Mouse (Mus musculus) kidney, postnatal 0 days (tissue): Measurements from ENCODE around the gene Kcnk2. TPM values are rescaled to one million over a fixed set of nuclear protein-coding genes. Genes with fewer than 3 reads are reported as not detected.

Experiments used
- ATAC-seq: fragments of 200-750 bp; cut with Nextera tagmentation; replicated peaks from 2 replicates; pipeline ENCODE4 v1.8.0; 2017; ENCODE audit warnings: low read depth, moderate number of reproducible peaks, moderate TSS enrichment, moderate library complexity; ENCODE audit not compliant: low FRiP score
- DNase-seq: peaks from one replicate; pipeline ENCODE4 v3.0.0-alpha.2; 2016; ENCODE audit warnings: low spot score
- H3K27ac ChIP-seq: fragments of 300-500 bp; sonication (generic); 2 replicates; pipeline ENCODE4 v1.5.1; 2014; ENCODE audit warnings: mild to moderate bottlenecking
- H3K27me3 ChIP-seq: fragments of 300-500 bp; sonication (generic); 2 replicates; pipeline ENCODE4 v1.6.1; 2014; ENCODE audit warnings: low read length, mixed read lengths; ENCODE audit not compliant: insufficient read depth
- H3K36me3 ChIP-seq: fragments of 300-500 bp; sonication (generic); 2 replicates; pipeline ENCODE4 v1.6.1; 2014; ENCODE audit warnings: low read length, mixed read lengths; ENCODE audit not compliant: insufficient read depth
- H3K4me1 ChIP-seq: fragments of 300-500 bp; sonication (generic); replicated peaks from 2 replicates; pipeline ENCODE4 v1.6.1; 2014; ENCODE audit warnings: antibody characterized with exemption, low read length, mixed read lengths; ENCODE audit not compliant: insufficient read depth
- H3K4me2 ChIP-seq: fragments of 300-500 bp; sonication (generic); 2 replicates; pipeline ENCODE4 v1.6.1; 2014; ENCODE audit warnings: mild to moderate bottlenecking, low read length, moderate library complexity, mixed read lengths
- H3K4me3 ChIP-seq: fragments of 300-500 bp; sonication (generic); replicated peaks from 2 replicates; pipeline ENCODE4 v1.5.1; 2014; ENCODE audit warnings: low read depth, low read length
- H3K9ac ChIP-seq: fragments of 300-500 bp; sonication (generic); 2 replicates; pipeline ENCODE4 v1.6.1; 2014; ENCODE audit warnings: low read depth, low read length
- H3K9me3 ChIP-seq: fragments of 300-500 bp; sonication (generic); replicated peaks from 2 replicates; pipeline ENCODE4 v1.6.1; 2016; ENCODE audit warnings: low read length, inconsistent platforms, mixed read lengths
- CTCF ChIP-seq: IDR thresholded peaks from 2 replicates; pipeline ENCODE4 v1.5.1; 2016; ENCODE audit warnings: antibody characterized with exemption, low read depth, mild to moderate bottlenecking, moderate library complexity
- WGBS: fragments of 180-500 bp; shearing (Covaris S2); extraction: QIAGEN DNeasy Blood & Tissue Kit; methylation state at CpG from one replicate; pipeline ENCODE4 v1.1.7; 2014; 5-methylcytosine and 5-hydroxymethylcytosine counted together
- polyA plus RNA-seq: library from polyadenylated mRNA; unstranded; fragments of >200 nt; fragmentation: Nextera tagmentation; extraction: Ambion mirVana; gene quantifications from 2 replicates; pipeline ENCODE4 v1.2.1, GENCODE M21; 2015

Kcnk2 gene
- polyA plus RNA-seq, 1 experiment from 2014 or later: 2.3 TPM

- ATAC-seq: no peak
- no peak overlapping the region for H3K4me2 ChIP-seq
- no peak for DNase-seq
- no peak overlapping the region for H3K4me3 ChIP-seq
- 65% methylated on average over 6 of the region's 6 CpGs for WGBS
- no peaks in the 10 kb centered on the region for H3K36me3 ChIP-seq
- no peaks in the 10 kb centered on the region for H3K4me1 ChIP-seq
- no peak overlapping the region for H3K9ac ChIP-seq
- no peak for TF ChIP-seq CTCF
- no peaks in the 10 kb centered on the region for H3K27me3 ChIP-seq
- no peak overlapping the region for H3K27ac ChIP-seq
- H3K9me3 ChIP-seq: no peaks in the 10 kb centered on the region
These were observed 87.6 kb downstream of the Kcnk2 start for GRCm38 (mm10) chr1:189314495-189314894.

GRCm38 (mm10) chr1:189313750-189314149 is 88.3 kb downstream of the Kcnk2 start:
- DNase-seq: no peak
- Histone ChIP-seq H3K9ac (no peak overlapping the region), H3K4me1 (no peaks in the 10 kb centered on the region), H3K4me2 (no peak overlapping the region), H3K27ac (no peak overlapping the region), H3K4me3 (no peak overlapping the region), H3K27me3 (no peaks in the 10 kb centered on the region), H3K9me3 (no peaks in the 10 kb centered on the region), H3K36me3 (no peaks in the 10 kb centered on the region)
- 75% methylated on average over 7 of the region's 7 CpGs for WGBS
- no peak for TF ChIP-seq CTCF
- ATAC-seq: no peak

GRCm38 (mm10) chr1:189310145-189310544 is 91.9 kb downstream of the Kcnk2 start:
- no peaks in the 10 kb centered on the region for H3K4me1 ChIP-seq
- no peak overlapping the region for H3K9ac ChIP-seq
- DNase-seq (no peak), ATAC-seq (no peak)
- H3K36me3 ChIP-seq: no peaks in the 10 kb centered on the region
- H3K4me3 ChIP-seq: no peak overlapping the region
- TF ChIP-seq CTCF: no peak
- no peaks in the 10 kb centered on the region for H3K27me3 ChIP-seq
- no peaks in the 10 kb centered on the region for H3K9me3 ChIP-seq
- no peak overlapping the region for H3K27ac ChIP-seq
- H3K4me2 ChIP-seq: no peak overlapping the region
- WGBS: 50% methylated on average over 2 of the region's 2 CpGs

- ATAC-seq (no peak), DNase-seq (no peak)
- Histone ChIP-seq H3K36me3 (no peaks in the 10 kb centered on the region), H3K27me3 (no peaks in the 10 kb centered on the region), H3K9ac (no peak overlapping the region), H3K27ac (no peak overlapping the region), H3K4me2 (no peak overlapping the region), H3K4me3 (no peak overlapping the region), H3K4me1 (no peaks in the 10 kb centered on the region), H3K9me3 (no peaks in the 10 kb centered on the region)
- no peak for TF ChIP-seq CTCF
- WGBS: 83% methylated on average over 8 of the region's 8 CpGs
These were observed 97.0 kb downstream of the Kcnk2 start for GRCm38 (mm10) chr1:189304988-189305522.

GRCm38 (mm10) chr1:189303001-189303400 is 99.1 kb downstream of the Kcnk2 start:
- Histone ChIP-seq H3K9me3 (no peaks in the 10 kb centered on the region), H3K27me3 (no peaks in the 10 kb centered on the region), H3K36me3 (no peaks in the 10 kb centered on the region), H3K4me1 (no peaks in the 10 kb centered on the region), H3K4me2 (no peak overlapping the region), H3K9ac (no peak overlapping the region), H3K27ac (no peak overlapping the region), H3K4me3 (no peak overlapping the region)
- 93% methylated on average over 3 of the region's 3 CpGs for WGBS
- DNase-seq: no peak
- ATAC-seq: no peak
- TF ChIP-seq CTCF: no peak

GRCm38 (mm10) chr1:189293679-189294406 is 108.2 kb downstream of the Kcnk2 start:
- no peaks in the 10 kb centered on the region for H3K9me3 ChIP-seq
- ATAC-seq: no peak

GRCm38 (mm10) chr1:189290885-189291284 is 111.2 kb downstream of the Kcnk2 start:
- Histone ChIP-seq H3K9ac (no peak overlapping the region), H3K27me3 (no peaks in the 10 kb centered on the region), H3K9me3 (no peaks in the 10 kb centered on the region), H3K4me2 (no peak overlapping the region), H3K4me1 (no peaks in the 10 kb centered on the region), H3K4me3 (no peak overlapping the region), H3K27ac (no peak overlapping the region), H3K36me3 (no peaks in the 10 kb centered on the region)
- ATAC-seq (no peak), DNase-seq (no peak)
- TF ChIP-seq CTCF: no peak
- WGBS: 50% methylated on average over 3 of the region's 3 CpGs

More at GRCm38 (mm10) chr1:189293679-189294406, 108.2 kb downstream of the Kcnk2 start:
- 76% methylated on average over 12 of the region's 12 CpGs for WGBS
- Histone ChIP-seq H3K27me3 (no peaks in the 10 kb centered on the region), H3K4me1 (no peaks in the 10 kb centered on the region), H3K4me2 (no peak overlapping the region), H3K36me3 (no peaks in the 10 kb centered on the region), H3K4me3 (no peak overlapping the region), H3K27ac (no peak overlapping the region), H3K9ac (no peak overlapping the region)
- DNase-seq: no peak
- TF ChIP-seq CTCF: no peak
